ENCODE assay signal across 13 mouse cellular contexts in the genomic region with DNA sequence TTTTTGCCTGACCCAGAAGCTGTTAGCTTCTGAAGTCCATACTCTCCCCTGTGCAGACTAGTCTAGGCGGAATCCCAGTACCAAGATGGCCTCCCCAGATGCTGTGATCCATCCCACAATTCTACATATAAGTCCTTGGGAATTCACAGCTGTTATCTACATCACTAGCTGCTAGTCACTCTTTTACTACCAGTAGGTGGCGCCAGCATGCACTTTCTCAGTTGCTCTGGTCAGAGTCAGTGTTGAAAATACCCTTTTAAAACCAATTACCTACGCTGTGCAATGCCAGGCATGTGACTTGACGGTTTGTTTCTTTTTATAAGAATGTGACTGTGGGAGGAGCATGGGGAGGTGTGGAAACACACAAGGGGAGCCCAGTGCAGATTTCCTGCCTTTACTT.
DNase-seq lines count a peak whose midpoint lies in the region; ATAC-seq and TF ChIP-seq lines count a peak whose summit lies in the region.
"Had no signal": no experiment of that assay in that cellular context is flagged by ENCODE, and none has a peak within 500 bp of the region (broad histone marks: within the 10 kb centered on the region; RNA-seq: fewer than 3 reads in every experiment).

No protein-coding gene starts in this region.

- H3K4me2 ChIP-seq in lung, postnatal 0 days (replicated peaks; ENCODE audit: low read depth, low read length) = no peak overlapping the region
- H3K4me2 ChIP-seq: embryonic facial prominence, embryonic 12.5 days; heart, embryonic 13.5 days; midbrain, embryonic 15.5 days had no signal

- intact Hi-C loops in heart, postnatal 14 days (cut with DNase I) = no loop called here

- peak; percentile 80 for DNase-seq in heart, adult 11 months
- DNase-seq in heart, adult 18-20 months = no peak
- no peak for DNase-seq in lung, postnatal 0 days (ENCODE audit: low spot score)
- DNase-seq in lung, postnatal 14 days = no peak
- DNase-seq in ZHBTc4 (ENCODE audit: low read depth, low spot score) = peak; percentile 54
- DNase-seq in mesoderm, embryonic 11.5 days (ENCODE audit: low read depth, low spot score) = peak; percentile 37
- no peak for DNase-seq in heart, postnatal 14 days
- no peak for DNase-seq in forebrain, embryonic 10.5 days (ENCODE audit: extremely low spot score, low spot score)
- DNase-seq: kidney, adult 18-20 months; lung, adult 2 months had no signal

- peak; percentile 45 for TF ChIP-seq CTCF in lung, postnatal 0 days (IDR thresholded peaks at IDR 0.05)

- no peak overlapping the region for H3K27ac ChIP-seq in lung, postnatal 0 days (ENCODE audit: low read length)
- no peak overlapping the region for H3K27ac ChIP-seq in forebrain, embryonic 10.5 days
- H3K27ac ChIP-seq: embryonic facial prominence, embryonic 12.5 days; heart, embryonic 13.5 days; midbrain, embryonic 15.5 days had no signal

- H3K9me3 ChIP-seq in lung, postnatal 0 days (ENCODE audit: low read length) = no peaks in the 10 kb centered on the region
- peaks cover 10% of the 10 kb centered on the region for H3K9me3 ChIP-seq in forebrain, embryonic 10.5 days
- H3K9me3 ChIP-seq: midbrain, embryonic 15.5 days had no signal

- no peak overlapping the region for H3K4me3 ChIP-seq in lung, postnatal 0 days (ENCODE audit: low read depth, low read length)
- no peak overlapping the region for H3K4me3 ChIP-seq in forebrain, embryonic 10.5 days
- H3K4me3 ChIP-seq: embryonic facial prominence, embryonic 12.5 days; heart, embryonic 13.5 days; midbrain, embryonic 15.5 days had no signal

- WGBS in lung, postnatal 0 days = 72% methylated on average over 4 of the region's 4 CpGs
- 83% methylated on average over 4 of the region's 4 CpGs for WGBS in forebrain, embryonic 10.5 days

- no peaks in the 10 kb centered on the region for H3K27me3 ChIP-seq in lung, postnatal 0 days (replicated peaks; ENCODE audit: insufficient read depth, low read length)
- H3K27me3 ChIP-seq in forebrain, embryonic 10.5 days (ENCODE audit: poor library complexity, severe bottlenecking) = no peaks in the 10 kb centered on the region
- H3K27me3 ChIP-seq: embryonic facial prominence, embryonic 12.5 days; heart, embryonic 13.5 days; midbrain, embryonic 15.5 days had no signal

- TF ChIP-seq EP300 in lung, postnatal 0 days (IDR thresholded peaks at IDR 0.05) = no peak

- H3K9ac ChIP-seq in lung, postnatal 0 days (replicated peaks; ENCODE audit: low read depth) = no peak overlapping the region
- H3K9ac ChIP-seq: embryonic facial prominence, embryonic 12.5 days; heart, embryonic 13.5 days; midbrain, embryonic 15.5 days had no signal

- ATAC-seq in lung, postnatal 0 days = no peak
- ATAC-seq: midbrain, embryonic 15.5 days had no signal

- no peaks in the 10 kb centered on the region for H3K36me3 ChIP-seq in lung, postnatal 0 days (ENCODE audit: insufficient read depth, low read length)
- H3K36me3 ChIP-seq in forebrain, embryonic 10.5 days (replicated peaks) = no peaks in the 10 kb centered on the region
- H3K36me3 ChIP-seq: embryonic facial prominence, embryonic 12.5 days; heart, embryonic 13.5 days; midbrain, embryonic 15.5 days had no signal

- no peaks in the 10 kb centered on the region for H3K4me1 ChIP-seq in lung, postnatal 0 days (ENCODE audit: insufficient read depth, low read depth, low read length)
- H3K4me1 ChIP-seq in forebrain, embryonic 10.5 days = no peaks in the 10 kb centered on the region
- H3K4me1 ChIP-seq: embryonic facial prominence, embryonic 12.5 days; heart, embryonic 13.5 days; midbrain, embryonic 15.5 days had no signal

Comparison
In these comparisons a context has a peak if more than half of its experiments do, and no peak if none do; other contexts are left out.
1. DNase-seq: peak in heart, adult 11 months (single experiment), ZHBTc4 (single experiment) and mesoderm, embryonic 11.5 days (single experiment); none in heart, adult 18-20 months (0 of 2), lung, postnatal 0 days (single experiment), lung, postnatal 14 days (single experiment), heart, postnatal 14 days (0 of 2) and forebrain, embryonic 10.5 days (single experiment).